Mouse (Mus musculus) C2C12 (cell line): Measurements from ENCODE around the gene Gm17545.

ENCODE experiments used
- CTCF ChIP-seq: IDR thresholded peaks from one replicate; pipeline ENCODE4 v1.5.1; 2011; ENCODE audit not compliant: control insufficient read depth, insufficient read depth, insufficient read length
- MYOD1 ChIP-seq: IDR thresholded peaks from one replicate; pipeline ENCODE4 v1.6.1; 2011; ENCODE audit warnings: low read depth; ENCODE audit not compliant: control insufficient read depth, insufficient read length

- no peak for TF ChIP-seq CTCF
- TF ChIP-seq MYOD1, result no peak
Observed at GRCm38 (mm10) chr9:22447213-22447612, 6.9 kb upstream of the Gm17545 start.
